Mouse (Mus musculus) brain, embryonic 18.5 days (tissue): ENCODE measurements around the gene Ankrd54.
"Not testable (repeated sequence)": the region's sequence is repeated elsewhere in the genome, so short reads cannot be mapped to it uniquely, and the experiment has no call there.

ENCODE experiments used
- DNase-seq: peaks from one replicate; pipeline ENCODE4 v3.0.0-alpha.2; 2012; ENCODE audit warnings: low read depth, low spot score

Ankrd54 gene

GRCm38 (mm10) chr15:79018191-79018590, 44.5 kb downstream of the Ankrd54 start:
- DNase-seq = no peak

DNA sequence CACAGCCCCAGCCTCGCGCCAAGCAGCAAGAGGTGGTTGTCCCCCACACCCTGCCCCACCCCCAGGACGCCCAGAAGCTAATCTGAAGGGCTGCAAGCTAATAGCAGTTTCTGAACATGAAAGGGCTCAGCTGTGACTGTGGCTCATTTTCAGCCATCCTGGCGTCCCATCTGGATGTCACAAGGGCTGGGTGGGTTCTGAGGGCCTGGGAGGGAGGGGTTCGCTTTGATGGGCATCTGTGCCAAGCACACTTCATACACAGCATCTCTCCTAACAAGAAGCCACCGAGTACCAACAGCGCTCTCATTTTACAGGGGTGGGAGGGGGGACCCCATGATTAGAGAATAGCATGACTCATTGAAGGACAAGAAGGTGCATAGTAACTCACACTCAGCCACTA, 49.3 kb downstream of the Ankrd54 start:
- no peak for DNase-seq

DNA sequence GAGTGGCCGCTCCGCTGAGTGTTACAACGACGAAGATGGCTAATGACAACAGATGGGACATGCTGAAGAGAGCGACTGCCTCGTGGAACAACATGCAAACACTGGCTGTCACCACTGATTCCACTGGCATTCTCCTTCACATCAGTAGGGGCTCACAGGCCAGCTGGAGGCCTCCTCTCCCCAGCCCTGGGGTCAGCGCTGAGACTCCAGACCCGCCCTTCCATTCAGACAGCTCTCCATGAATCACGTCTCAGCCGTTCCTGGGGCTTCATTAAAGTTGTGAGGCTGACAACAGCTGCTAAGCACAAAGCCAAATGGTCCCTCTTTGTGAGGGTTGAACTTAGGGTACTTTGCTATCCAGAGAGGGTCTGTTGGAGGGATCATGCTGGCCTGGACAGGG, 51.1 kb downstream of the Ankrd54 start:
- no peak for DNase-seq

GRCm38 (mm10) chr15:79009734-79010133, 53.0 kb downstream of the Ankrd54 start:
- DNase-seq = no peak

DNA sequence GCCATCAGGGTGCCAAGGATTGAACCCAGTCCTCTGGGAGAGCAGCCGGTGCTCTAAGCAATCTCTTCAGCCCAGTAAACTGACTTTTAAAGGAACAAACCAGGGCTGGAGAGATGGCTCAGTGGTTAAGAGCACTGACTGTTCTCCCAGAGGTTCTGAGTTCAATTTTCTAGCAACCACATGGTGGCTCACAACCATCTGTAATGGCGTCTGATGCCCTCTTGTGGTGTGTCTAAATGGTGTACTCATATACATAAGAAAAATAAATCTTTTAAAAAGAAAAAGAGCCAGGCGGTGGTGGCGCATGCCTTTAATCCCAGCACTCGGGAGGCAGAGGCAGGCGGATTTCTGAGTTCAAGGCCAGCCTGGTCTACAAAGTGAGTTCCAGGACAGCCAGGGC, 54.9 kb downstream of the Ankrd54 start:
- DNase-seq = not testable (repeated sequence)

GRCm38 (mm10) chr15:79007059-79007458, 55.6 kb downstream of the Ankrd54 start:
- no peak for DNase-seq

DNA sequence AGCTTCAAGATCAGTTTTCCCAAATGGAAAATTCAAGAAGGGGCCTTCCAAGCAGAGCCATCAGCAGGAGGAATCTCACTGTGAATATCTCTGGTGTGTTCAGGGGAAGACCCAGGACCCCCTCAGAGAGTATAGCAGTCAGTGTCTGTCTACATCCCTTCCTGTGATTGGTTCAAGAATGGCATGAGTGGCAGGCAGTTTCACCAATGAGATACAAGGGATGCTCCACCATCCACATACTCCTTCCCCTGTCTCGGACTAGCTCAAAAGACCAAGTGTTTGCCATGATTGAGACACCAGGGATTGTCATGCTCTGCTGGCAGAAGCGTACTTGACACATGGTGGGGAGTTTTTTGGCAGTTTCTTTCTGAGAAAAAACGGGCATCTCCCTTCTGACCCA, 56.1 kb downstream of the Ankrd54 start:
- no peak for DNase-seq

DNA sequence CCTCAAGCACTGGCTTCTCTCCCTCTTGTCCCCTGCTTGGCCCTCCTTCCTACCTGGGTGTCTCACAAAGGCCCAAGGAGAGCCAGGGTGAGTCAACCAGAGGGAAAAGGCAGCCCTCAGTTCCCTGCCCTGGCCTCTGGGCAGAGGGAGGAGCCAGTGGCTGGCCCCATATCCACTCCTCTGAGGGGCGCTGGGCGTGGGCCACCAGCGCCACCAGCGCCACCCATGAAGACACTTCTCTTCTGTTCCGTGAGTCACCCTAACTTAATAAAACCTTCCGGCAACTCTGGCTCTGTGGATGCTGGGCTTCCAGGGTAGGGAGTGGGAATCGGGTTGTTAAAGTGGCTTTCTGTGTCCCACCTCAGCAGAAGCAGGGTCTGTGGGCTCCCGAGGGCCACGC, 57.1 kb downstream of the Ankrd54 start:
- no peak for DNase-seq
